ENCODE assay signal across 15 mouse cellular contexts in genomic region chr2:6723602-6724001, GRCm38 (mm10).
DNase-seq lines count a peak whose midpoint lies in the region; ATAC-seq and TF ChIP-seq lines count a peak whose summit lies in the region.
"Had no signal": no experiment of that assay in that cellular context is flagged by ENCODE, and none has a peak within 500 bp of the region (broad histone marks: within the 10 kb centered on the region; RNA-seq: fewer than 3 reads in every experiment).

No protein-coding gene starts in this region.

- no peaks in the 10 kb centered on the region for H3K9me3 ChIP-seq in liver, postnatal 0 days (ENCODE audit: low read length)
- H3K9me3 ChIP-seq in forebrain, embryonic 12.5 days, result no peaks in the 10 kb centered on the region
- H3K9me3 ChIP-seq: heart, embryonic 13.5 days; liver, embryonic 15.5 days had no signal

- intact Hi-C loops in heart, postnatal 10 days (cut with DNase I), result no loop called here

- 0 out of 2 replicates have a peak overlapping the region, but pooled peaks have one; percentile 3 for H3K4me2 ChIP-seq in liver, postnatal 0 days (ENCODE audit: low read depth, low read length)
- H3K4me2 ChIP-seq in forebrain, embryonic 12.5 days, result no peak overlapping the region
- H3K4me2 ChIP-seq: heart, embryonic 13.5 days; liver, embryonic 15.5 days had no signal

- TF ChIP-seq CTCF in liver, postnatal 0 days (IDR thresholded peaks at IDR 0.05; ENCODE audit: low read depth), result no peak

- H3K27me3 ChIP-seq in liver, postnatal 0 days (ENCODE audit: insufficient read depth, low read length), result no peaks in the 10 kb centered on the region
- no peaks in the 10 kb centered on the region for H3K27me3 ChIP-seq in forebrain, embryonic 12.5 days
- H3K27me3 ChIP-seq: heart, embryonic 13.5 days; liver, embryonic 15.5 days had no signal

- 28% methylated on average over 2 of the region's 2 CpGs for WGBS in liver, postnatal 0 days (ENCODE audit: insufficient replicate concordance)
- WGBS in forebrain, embryonic 12.5 days, result 78% methylated on average over 2 of the region's 2 CpGs

- H3K4me3 ChIP-seq in liver, postnatal 0 days (ENCODE audit: low read depth, low read length), result no peak overlapping the region
- H3K4me3 ChIP-seq in forebrain, embryonic 12.5 days (replicated peaks), result no peak overlapping the region
- H3K4me3 ChIP-seq: erythroblast, embryonic 14.5 days; heart, embryonic 13.5 days; liver, embryonic 15.5 days had no signal

- peak overlapping the region; percentile 50 for H3K27ac ChIP-seq in liver, postnatal 0 days (ENCODE audit: low read depth)
- no peak overlapping the region for H3K27ac ChIP-seq in forebrain, embryonic 12.5 days
- H3K27ac ChIP-seq: heart, embryonic 13.5 days; hindbrain, postnatal 0 days; liver, embryonic 15.5 days had no signal

- no peaks in the 10 kb centered on the region for H3K36me3 ChIP-seq in liver, postnatal 0 days (replicated peaks; ENCODE audit: insufficient read depth, low read length)
- H3K36me3 ChIP-seq in forebrain, embryonic 12.5 days (replicated peaks), result no peaks in the 10 kb centered on the region
- H3K36me3 ChIP-seq: heart, embryonic 13.5 days; liver, embryonic 15.5 days had no signal

- no peak overlapping the region for H3K9ac ChIP-seq in liver, postnatal 0 days (replicated peaks)
- H3K9ac ChIP-seq in forebrain, embryonic 12.5 days, result no peak overlapping the region
- H3K9ac ChIP-seq: heart, embryonic 13.5 days; liver, embryonic 15.5 days had no signal

- DNase-seq in thymus, postnatal 0 days (ENCODE audit: low spot score), result peak; percentile 43
- DNase-seq in thymus, postnatal 25 days, result no peak
- peak; percentile 70 for DNase-seq in T-cell, adult 2 months (ENCODE audit: low spot score)
- DNase-seq in liver, postnatal 0 days, result no peak
- no peak for DNase-seq in testis, postnatal 14 days (ENCODE audit: low spot score)
- DNase-seq in heart, postnatal 10 days, result no peak
- no peak for DNase-seq in adrenal gland, postnatal 25 days
- DNase-seq: cerebellum, postnatal 25 days; kidney, postnatal 25 days; midbrain, embryonic 14.5 days had no signal

- peak; percentile 75 for ATAC-seq in liver, postnatal 0 days
- no peak for ATAC-seq in forebrain, embryonic 12.5 days (ENCODE audit: low FRiP score)
- ATAC-seq: hindbrain, postnatal 0 days had no signal

- H3K4me1 ChIP-seq in liver, postnatal 0 days (ENCODE audit: insufficient read depth), result peaks cover 6% of the 10 kb centered on the region; the same call in 1 of the 2 replicates
- peaks cover 25% of the 10 kb centered on the region for H3K4me1 ChIP-seq in forebrain, embryonic 12.5 days
- H3K4me1 ChIP-seq: liver, embryonic 15.5 days had no signal

- no peak for TF ChIP-seq EP300 in liver, postnatal 0 days (IDR thresholded peaks at IDR 0.05; ENCODE audit: low read depth)

Comparison
In these comparisons a context has a peak if more than half of its experiments do, and no peak if none do; other contexts are left out.
1. DNase-seq: peak in thymus, postnatal 0 days (single experiment) and T-cell, adult 2 months (single experiment); none in thymus, postnatal 25 days (single experiment), liver, postnatal 0 days (single experiment), testis, postnatal 14 days (single experiment), heart, postnatal 10 days (0 of 2) and adrenal gland, postnatal 25 days (single experiment).